Mouse (Mus musculus): ENCODE data around the gene Pfkm. TPM values are rescaled to one million over a fixed set of nuclear protein-coding genes. Genes with fewer than 3 reads are reported as not detected.
A peak's percentile ranks its signal among the peaks of the same experiment; 100 is the strongest.

The Pfkm gene
- 10 to 100 TPM in 14 of 26 experiments, 1 to 10 TPM in 12; 3.8 to 16.4 (median 10.3) TPM for total RNA-seq (2018; cell fraction: chromatin; rRNA removed)
- total RNA-seq (2018; cell fraction: cytosol; rRNA removed) = 1 to 10 TPM; 4.2 to 8.3 (median 6.2) TPM
- total RNA-seq (2018; cell fraction: nucleus; rRNA removed) = 10 to 100 TPM in 4 of 26 experiments, 1 to 10 TPM in 22; 3.2 to 13.5 (median 7.2) TPM
- 4.4 to 6.7 TPM (median 5.4 TPM) in 3 replicates for polyA plus RNA-seq (2018)

DNA sequence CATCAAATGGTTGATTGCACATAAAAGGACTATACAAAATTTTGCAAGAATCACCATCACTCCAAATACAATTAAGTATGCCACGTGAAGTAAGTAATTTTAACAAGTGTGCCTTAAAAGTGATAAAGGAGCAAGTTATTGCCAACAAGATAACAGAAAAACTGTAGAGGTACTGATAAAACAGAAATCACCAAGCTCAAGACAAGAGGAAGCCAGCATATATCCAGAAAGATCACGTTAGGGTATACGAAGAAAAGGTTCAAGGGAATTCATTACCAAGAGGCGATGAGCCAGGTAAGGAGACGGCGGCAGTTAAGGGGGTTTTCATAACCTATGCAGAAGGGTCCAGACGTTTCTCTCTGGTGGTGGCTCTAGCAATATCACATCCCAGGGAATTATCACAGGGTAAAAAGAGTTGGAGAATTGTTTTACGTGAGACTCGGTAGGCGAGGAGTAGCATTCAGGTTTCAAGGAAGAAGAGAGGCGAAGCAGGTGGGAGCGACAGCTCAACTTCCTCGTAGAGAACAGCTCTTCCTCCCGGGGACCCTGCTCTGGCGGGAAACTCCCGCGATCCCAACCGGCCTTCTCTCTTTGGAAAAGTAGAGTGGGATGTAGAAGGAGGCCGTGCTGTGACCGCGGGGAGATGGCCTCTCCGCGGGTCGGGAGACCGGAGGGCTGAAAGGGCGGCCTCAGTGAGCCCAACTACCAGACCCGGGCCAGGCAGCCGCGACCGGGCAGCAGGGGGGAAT lies at the start of gene Pfkm:
Gene Pfkm, plus strand, starts transcription at position 218 of the 749 bp plus-strand sequence.
- peak within 1 kb of the TSS; percentile 78 for H3K27ac ChIP-seq
- peaks cover 49% of the 10 kb centered on the region for H3K79me2 ChIP-seq (ENCODE audit: inconsistent target)
- WGBS (ENCODE audit: missing documents) = under 1% methylated on average over 30 of the region's 30 CpGs
- H3K36me3 ChIP-seq (ENCODE audit: inconsistent target) = no peaks in the 10 kb centered on the region
- H3K4me3 ChIP-seq (ENCODE audit: inconsistent target) = peak within 1 kb of the TSS; percentile 75

DNA sequence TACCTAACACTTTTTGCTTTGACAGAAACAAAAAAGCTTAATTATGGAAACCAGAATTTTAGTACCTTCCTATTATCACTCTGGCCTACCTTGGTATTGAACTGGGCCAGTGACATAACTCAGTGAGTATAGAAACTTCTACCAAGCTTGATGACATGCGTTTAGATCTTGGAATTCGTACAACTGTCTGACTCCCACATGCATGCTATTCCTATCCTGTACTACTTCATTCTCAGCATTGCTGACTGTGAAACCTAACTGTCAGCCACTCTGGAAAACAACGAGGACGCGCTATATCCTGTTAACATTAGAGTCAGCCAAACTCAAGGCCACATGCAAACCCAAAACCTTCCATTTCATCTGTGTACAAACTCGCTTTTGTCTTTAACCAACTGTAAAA lies 48.4 kb upstream of the Pfkm start:
- WGBS (ENCODE audit: missing documents) = 92% methylated on average over 6 of the region's 6 CpGs
- Histone ChIP-seq H3K79me2 (ENCODE audit: inconsistent target) (no peaks in the 10 kb centered on the region), H3K27ac (no peak overlapping the region), H3K36me3 (ENCODE audit: inconsistent target) (peaks cover 89% of the 10 kb centered on the region), H3K4me3 (ENCODE audit: inconsistent target) (no peak overlapping the region)

- Histone ChIP-seq H3K27ac (no peak overlapping the region), H3K36me3 (ENCODE audit: inconsistent target) (peaks cover 89% of the 10 kb centered on the region), H3K79me2 (ENCODE audit: inconsistent target) (no peaks in the 10 kb centered on the region), H3K4me3 (ENCODE audit: inconsistent target) (no peak overlapping the region)
- 95% methylated on average over 5 of the region's 5 CpGs for WGBS (ENCODE audit: missing documents)
These were observed 48.0 kb upstream of the Pfkm start for GRCm38 (mm10) chr15:98044387-98044786.

DNA sequence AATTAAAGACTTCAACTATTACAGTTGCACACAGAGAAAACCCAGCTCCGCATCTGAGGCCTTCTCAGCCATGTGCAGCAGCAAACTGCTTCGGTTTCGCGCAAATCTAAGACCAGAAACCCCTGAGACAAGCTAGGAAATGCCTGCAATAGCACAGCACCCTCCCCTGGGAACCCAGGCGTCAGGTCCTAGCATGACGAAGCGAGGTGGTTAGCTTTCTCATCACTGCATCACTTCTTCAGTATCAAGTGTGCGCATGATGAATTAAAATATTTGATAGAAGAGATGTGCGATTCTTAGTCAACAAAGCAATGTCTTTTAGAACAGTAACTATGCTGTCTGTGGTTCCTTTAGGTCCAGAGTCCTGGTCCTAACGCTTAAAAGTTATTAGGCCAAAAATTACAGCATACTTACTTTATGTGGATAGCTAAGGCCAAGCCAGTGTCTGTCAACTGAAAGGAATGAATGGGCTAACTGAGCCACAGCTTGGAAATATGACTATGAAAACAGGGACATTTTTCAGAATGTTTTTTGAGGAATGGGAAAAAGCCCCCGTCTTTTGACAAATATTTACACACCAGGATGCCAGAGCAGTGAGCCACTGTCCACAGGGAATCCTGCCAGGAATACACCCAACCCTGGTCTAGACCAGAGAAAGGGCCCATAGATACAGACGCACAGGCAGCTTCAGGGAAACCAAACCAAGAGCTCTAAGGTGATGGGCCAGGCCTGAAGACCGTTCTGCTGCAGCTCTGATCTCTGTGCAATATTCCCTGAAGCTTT lies 43.3 kb upstream of the Pfkm start:
- 94% methylated on average over 13 of the region's 13 CpGs for WGBS (ENCODE audit: missing documents)
- Histone ChIP-seq H3K4me3 (ENCODE audit: inconsistent target) (no peak overlapping the region), H3K27ac (no peak overlapping the region), H3K36me3 (ENCODE audit: inconsistent target) (peaks cover 90% of the 10 kb centered on the region), H3K79me2 (ENCODE audit: inconsistent target) (no peaks in the 10 kb centered on the region)

- no peak overlapping the region for H3K4me3 ChIP-seq (ENCODE audit: inconsistent target)
- H3K27ac ChIP-seq = no peak overlapping the region
- H3K36me3 ChIP-seq (ENCODE audit: inconsistent target) = peaks cover 86% of the 10 kb centered on the region
- H3K79me2 ChIP-seq (ENCODE audit: inconsistent target) = no peaks in the 10 kb centered on the region
- 84% methylated on average over 5 of the region's 5 CpGs for WGBS (ENCODE audit: missing documents)
These were observed 40.7 kb upstream of the Pfkm start for GRCm38 (mm10) chr15:98051685-98052084.

DNA sequence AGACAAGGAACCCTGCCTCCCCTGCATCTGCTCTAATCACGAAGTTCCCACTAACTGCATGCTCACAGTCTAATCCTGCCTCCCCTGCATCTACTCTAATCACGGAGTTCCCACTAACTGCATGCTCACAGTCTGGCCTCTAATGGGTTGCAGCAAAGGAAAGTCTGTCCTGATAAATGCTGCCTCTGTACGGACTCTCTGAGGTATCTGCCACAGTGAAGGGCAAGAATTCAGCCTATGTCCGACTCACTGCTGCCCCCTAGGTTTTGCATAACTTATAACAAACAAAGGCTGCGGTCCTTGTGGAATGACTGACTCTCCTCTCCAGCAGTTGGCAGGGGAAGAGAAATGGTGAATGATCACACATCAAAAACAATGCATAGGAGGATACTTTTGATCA lies 37.1 kb upstream of the Pfkm start:
- no peak overlapping the region for H3K27ac ChIP-seq
- WGBS (ENCODE audit: missing documents) = 73% methylated on average over 5 of the region's 5 CpGs
- H3K79me2 ChIP-seq (ENCODE audit: inconsistent target) = no peaks in the 10 kb centered on the region
- H3K36me3 ChIP-seq (ENCODE audit: inconsistent target) = peaks cover 89% of the 10 kb centered on the region
- no peak overlapping the region for H3K4me3 ChIP-seq (ENCODE audit: inconsistent target)

DNA sequence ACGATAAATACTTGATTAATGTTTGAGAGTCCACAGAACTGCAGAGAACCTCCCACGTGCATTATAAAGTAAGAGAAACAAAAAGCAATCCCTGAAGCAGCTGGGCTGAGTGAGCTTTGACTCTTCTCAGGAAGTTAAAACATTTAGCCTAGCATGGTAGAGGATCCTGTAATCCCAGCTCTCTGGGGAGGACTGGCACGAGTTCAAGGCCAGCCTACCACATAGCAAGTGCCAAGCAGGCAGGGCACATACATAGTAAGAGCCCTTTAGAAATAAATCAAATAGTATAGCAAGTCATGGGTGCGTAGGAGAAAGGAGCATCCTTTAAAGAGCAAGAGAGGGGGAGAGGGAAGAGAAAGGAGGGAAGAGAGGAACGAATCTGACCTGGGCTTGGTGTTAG lies 26.5 kb upstream of the Pfkm start:
- peaks cover 82% of the 10 kb centered on the region for H3K36me3 ChIP-seq (ENCODE audit: inconsistent target)
- H3K79me2 ChIP-seq (ENCODE audit: inconsistent target) = no peaks in the 10 kb centered on the region; the same call in 1 of the 2 replicates
- H3K27ac ChIP-seq = no peak overlapping the region
- 97% methylated on average over 5 of the region's 5 CpGs for WGBS (ENCODE audit: missing documents)
- H3K4me3 ChIP-seq (ENCODE audit: inconsistent target) = no peak overlapping the region

DNA sequence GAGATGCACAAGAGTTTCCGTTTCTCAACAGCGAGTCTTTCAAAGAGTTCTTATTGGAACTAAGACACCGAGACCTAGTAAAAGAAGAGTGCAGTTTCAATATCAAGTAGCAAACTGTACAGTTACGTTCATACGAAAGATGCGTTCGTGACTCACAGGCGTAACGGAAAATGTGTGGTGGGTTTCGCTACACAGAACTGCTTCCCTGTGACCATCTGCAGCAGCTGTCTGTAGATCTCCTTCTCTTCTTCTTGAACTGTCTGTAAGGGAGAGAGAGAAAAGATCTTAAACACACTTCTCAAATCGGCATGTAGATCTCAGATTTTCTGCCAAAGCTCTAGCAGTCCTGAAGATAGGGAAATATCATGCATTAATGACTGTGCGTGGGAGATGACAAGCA lies 25.8 kb upstream of the Pfkm start:
- no peak overlapping the region for H3K27ac ChIP-seq
- 96% methylated on average over 12 of the region's 12 CpGs for WGBS (ENCODE audit: missing documents)
- peaks cover 85% of the 10 kb centered on the region for H3K36me3 ChIP-seq (ENCODE audit: inconsistent target)
- peaks cover 2% of the 10 kb centered on the region; the same call in 1 of the 2 replicates for H3K79me2 ChIP-seq (ENCODE audit: inconsistent target)
- H3K4me3 ChIP-seq (ENCODE audit: inconsistent target) = no peak overlapping the region

GRCm38 (mm10) chr15:98067492-98067891 lies 24.9 kb upstream of the Pfkm start:
- peaks cover 11% of the 10 kb centered on the region; the same call in 1 of the 2 replicates for H3K79me2 ChIP-seq (ENCODE audit: inconsistent target)
- 86% methylated on average over 3 of the region's 3 CpGs for WGBS (ENCODE audit: missing documents)
- H3K4me3 ChIP-seq (ENCODE audit: inconsistent target) = no peak overlapping the region
- peaks cover 80% of the 10 kb centered on the region for H3K36me3 ChIP-seq (ENCODE audit: inconsistent target)
- no peak overlapping the region for H3K27ac ChIP-seq

DNA sequence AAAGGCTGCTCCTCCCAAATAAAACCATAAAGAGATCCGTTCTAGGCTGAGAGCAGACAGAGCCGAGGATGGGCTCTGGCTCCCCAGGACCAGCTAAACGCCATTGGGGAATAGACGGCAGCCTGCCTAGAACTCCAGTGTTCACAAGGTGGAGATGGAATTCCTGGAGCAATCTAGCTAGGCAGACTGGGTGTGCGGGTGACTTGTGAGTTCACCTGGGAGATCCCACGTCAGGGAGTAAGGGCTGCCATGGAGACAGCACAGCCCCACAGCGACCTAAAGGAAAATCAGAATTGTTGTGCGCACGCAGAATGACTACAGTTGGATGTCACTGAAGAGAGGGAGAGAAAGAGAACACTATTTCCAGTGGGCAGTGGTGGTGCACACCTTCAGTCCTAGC lies 23.9 kb upstream of the Pfkm start:
- peaks cover 82% of the 10 kb centered on the region for H3K36me3 ChIP-seq (ENCODE audit: inconsistent target)
- no peak overlapping the region for H3K27ac ChIP-seq
- no peak overlapping the region for H3K4me3 ChIP-seq (ENCODE audit: inconsistent target)
- 96% methylated on average over 9 of the region's 9 CpGs for WGBS (ENCODE audit: missing documents)
- peaks cover 21% of the 10 kb centered on the region; the same call in 1 of the 2 replicates for H3K79me2 ChIP-seq (ENCODE audit: inconsistent target)

- Histone ChIP-seq H3K4me3 (ENCODE audit: inconsistent target) (no peak overlapping the region), H3K36me3 (ENCODE audit: inconsistent target) (peaks cover 72% of the 10 kb centered on the region), H3K27ac (no peak overlapping the region), H3K79me2 (ENCODE audit: inconsistent target) (peaks cover 25% of the 10 kb centered on the region; the same call in 1 of the 2 replicates)
- 94% methylated on average over 8 of the region's 8 CpGs for WGBS (ENCODE audit: missing documents)
These were observed 22.7 kb upstream of the Pfkm start for GRCm38 (mm10) chr15:98069566-98070245.

DNA sequence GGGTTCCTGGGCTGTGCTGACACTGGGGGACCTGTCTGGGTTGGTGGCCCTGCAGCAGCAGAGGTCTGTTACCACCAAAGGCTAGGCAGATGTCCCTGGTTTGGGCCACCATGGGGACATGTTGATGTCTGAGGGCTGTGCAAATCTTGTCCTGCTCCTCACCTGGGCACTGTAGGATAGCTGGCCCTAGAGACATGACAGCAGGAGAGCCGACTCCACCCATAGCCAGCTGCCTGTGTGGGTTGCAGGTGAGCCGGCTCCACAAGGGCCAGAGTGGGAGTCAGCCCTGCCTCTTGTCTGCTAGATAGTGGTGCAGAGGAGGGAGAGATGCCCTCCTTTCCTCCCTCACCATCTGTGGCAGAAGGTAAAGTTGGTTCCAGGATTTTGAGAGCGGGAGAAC lies 22.0 kb upstream of the Pfkm start:
- Histone ChIP-seq H3K4me3 (ENCODE audit: inconsistent target) (no peak overlapping the region), H3K79me2 (ENCODE audit: inconsistent target) (peaks cover 25% of the 10 kb centered on the region; the same call in 1 of the 2 replicates), H3K27ac (no peak overlapping the region), H3K36me3 (ENCODE audit: inconsistent target) (peaks cover 72% of the 10 kb centered on the region)
- 100% methylated on average over 2 of the region's 3 CpGs for WGBS (ENCODE audit: missing documents)

DNA sequence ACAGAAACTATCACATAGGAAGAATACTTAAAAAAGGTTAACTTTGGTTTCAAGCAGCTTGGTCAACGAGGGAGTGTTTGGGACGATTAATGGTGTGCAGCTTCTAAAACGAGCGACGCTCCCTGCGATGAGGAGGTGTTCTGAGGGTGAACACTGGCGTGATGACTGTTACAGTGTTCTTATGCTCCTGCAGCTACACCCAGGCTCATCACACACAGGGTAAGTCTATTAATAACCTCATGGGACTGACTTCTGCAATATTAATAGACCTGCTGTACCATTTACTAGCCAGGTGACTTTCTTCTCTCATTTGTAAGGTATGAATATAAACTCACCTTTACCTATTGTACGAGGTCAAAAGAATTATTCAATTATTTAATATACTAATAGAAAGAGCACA lies 17.9 kb upstream of the Pfkm start:
- 92% methylated on average over 8 of the region's 8 CpGs for WGBS (ENCODE audit: missing documents)
- H3K27ac ChIP-seq = no peak overlapping the region
- peaks cover 25% of the 10 kb centered on the region; the same call in 1 of the 2 replicates for H3K79me2 ChIP-seq (ENCODE audit: inconsistent target)
- H3K4me3 ChIP-seq (ENCODE audit: inconsistent target) = no peak overlapping the region
- H3K36me3 ChIP-seq (ENCODE audit: inconsistent target) = peaks cover 64% of the 10 kb centered on the region

GRCm38 (mm10) chr15:98075034-98075433 lies 17.4 kb upstream of the Pfkm start:
- H3K27ac ChIP-seq = no peak overlapping the region
- H3K4me3 ChIP-seq (ENCODE audit: inconsistent target) = no peak overlapping the region
- peaks cover 25% of the 10 kb centered on the region; the same call in 1 of the 2 replicates for H3K79me2 ChIP-seq (ENCODE audit: inconsistent target)
- peaks cover 59% of the 10 kb centered on the region for H3K36me3 ChIP-seq (ENCODE audit: inconsistent target)
- WGBS (ENCODE audit: missing documents) = 96% methylated on average over 16 of the region's 16 CpGs
